Mouse (Mus musculus): Measurements from ENCODE around the gene Ghrh.

Ghrh gene

DNA sequence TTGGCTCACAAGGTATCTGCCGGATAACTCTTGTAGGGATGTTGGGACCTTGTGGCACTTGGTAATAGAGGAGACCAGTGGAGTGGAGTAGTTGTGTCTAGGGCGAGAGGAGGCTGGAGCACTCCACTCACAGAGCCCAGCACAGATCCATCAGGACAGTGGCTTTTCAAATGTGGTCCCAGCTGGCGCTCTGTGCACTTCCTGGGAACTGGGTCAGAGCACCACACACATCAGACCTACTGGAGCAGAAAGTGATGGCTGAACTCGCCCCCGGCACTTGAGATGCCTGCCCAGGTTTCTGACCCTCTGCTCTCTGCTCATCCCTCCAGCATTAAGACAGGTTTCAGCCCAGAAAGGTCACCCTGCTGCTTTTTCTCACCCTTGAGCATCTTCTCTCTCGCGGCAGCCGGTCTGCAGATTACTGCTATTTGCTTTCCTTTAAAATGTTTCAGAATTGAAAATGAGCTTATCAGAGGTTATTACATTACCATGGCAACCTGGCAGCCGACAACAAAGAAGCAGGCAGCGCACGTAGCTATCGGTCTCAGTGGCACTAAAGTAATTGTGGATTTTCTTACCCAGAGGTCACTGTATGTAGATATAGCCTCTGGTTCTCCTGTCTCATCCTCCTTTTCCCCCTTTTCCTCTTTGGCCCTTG is 1.9 kb upstream of the Ghrh start:
- DNase-seq (ENCODE audit: low spot score): no peak

DNA sequence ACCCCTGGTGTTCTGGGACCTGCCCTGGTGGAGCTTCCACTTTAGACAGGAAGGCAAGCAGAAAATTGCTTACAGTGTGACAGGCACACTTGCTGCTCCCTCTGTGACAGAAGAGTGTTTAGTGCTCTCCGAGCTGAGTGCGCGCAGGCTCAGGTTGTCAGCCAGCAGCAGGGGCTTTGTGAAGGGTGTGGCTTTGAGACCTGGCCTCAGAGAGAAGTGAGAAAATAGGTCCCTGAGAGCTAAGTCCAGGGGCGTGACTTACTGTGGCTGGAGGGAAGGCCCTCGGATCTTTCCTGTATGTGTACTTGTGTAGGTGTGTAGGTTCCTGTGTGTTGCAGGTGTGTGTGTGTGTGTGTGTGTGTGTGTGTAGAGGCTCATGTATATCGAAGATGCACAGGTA is 4.0 kb downstream of the Ghrh start:
- DNase-seq (ENCODE audit: low spot score): no peak

DNA sequence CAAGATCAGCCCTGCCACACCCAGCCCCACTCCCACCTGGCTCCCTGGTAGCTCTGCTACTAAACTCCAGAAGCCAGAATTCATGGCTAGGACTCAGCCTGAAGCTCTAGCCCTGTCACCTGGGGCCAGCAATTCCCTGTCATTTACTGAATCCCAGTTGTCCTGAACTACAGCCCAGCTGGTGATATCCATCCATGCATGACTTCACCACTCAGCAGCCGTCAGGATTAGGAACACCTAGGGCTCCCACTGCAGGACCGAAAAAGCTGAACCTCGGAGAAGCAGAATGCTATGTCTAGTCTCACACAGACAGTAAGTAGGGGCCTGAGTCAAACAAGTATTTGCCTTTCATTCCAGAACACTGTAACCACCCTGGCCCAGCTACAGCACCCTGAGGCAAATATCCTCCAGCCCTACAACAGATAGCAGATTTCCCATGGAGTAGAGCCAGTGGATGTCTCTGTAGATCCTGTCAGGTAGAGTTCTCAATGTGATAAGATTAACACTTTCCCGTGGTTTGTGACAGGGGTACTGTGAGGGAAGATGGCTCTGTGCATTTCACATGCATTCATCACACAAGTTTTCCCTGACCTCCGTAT is 4.9 kb downstream of the Ghrh start:
- no peak for DNase-seq (ENCODE audit: low spot score)

DNA sequence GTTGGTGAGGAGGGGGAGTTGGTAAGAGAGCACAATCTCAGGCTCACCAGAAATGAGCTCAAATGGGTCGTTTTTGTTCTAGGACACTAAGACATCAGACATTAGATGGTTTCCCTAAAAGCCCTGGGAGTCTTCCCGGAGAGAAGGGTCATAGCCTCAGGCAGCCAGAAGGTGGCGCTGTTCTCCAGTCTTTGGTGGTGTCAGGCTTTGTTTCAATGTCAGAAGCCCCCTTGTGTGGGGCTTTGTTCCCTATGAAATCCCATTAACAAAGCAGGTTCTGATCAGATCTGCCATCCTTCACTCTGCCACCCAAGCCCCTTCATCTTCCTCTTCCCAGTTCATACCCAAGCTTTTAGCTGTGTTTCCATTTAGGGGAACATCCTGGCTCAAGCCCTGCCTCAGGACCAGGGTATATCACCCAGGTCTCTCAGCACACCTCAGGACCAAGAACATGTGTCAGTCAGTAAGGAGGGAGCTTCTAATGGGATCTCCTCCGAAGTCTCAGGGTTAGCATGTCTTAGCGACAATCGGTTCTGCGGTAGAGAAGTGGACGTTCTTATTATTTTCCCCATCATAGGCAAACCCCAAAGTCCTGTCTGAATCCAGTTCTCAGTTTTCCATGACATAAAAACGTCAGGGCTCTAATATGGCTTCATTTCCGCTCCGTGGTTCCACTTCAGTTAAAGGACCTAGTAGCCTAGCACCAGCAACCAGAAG is 5.6 kb downstream of the Ghrh start:
- peak; percentile 55 for DNase-seq (ENCODE audit: low spot score)

DNA sequence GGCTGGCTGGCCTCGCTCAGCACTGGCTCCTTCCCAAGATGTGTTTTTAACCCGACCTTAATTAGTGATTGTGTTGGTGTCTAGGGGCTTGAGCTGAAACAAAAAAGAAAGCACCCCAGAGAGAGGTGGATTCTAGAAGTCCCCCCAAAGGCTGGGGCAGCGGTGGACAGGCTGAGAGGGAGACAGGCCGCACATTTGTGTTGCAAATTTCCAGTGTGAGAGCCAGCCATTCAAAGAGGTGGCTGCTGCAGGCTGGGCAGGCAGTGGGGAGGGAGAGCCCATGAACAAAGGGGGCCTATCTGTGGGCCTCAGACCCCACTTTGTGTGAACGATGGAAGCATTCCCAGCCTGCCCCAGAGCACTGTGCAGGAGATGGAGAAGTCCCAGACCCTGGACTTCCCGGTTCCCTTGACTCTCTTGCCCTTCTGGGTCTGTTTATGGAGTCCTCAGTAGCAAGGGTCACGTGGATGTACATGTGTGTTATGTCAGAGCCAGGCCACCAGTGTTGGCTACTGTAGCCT is 7.0 kb downstream of the Ghrh start:
- no peak for DNase-seq (ENCODE audit: low spot score)

DNA sequence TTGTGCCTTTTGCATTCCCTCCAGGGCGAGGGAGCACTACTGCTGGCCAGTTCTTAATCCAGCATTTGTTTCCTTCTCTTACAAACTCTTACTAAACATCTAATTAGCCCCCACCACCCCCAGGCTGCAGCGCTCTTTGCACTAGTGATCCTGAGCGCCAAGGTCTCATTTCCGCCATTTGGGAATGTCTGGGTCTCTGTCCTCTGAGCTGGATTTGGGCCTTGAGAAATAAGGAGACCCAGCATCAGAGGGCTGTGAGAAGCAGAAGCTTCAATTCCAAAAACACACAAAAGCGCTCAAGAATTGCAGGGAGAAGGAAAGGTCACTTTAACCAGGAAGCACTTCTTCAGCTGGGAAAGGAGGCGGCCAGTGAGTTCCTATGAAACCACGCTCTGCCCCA is 7.8 kb downstream of the Ghrh start:
- DNase-seq (ENCODE audit: low spot score): no peak

DNA sequence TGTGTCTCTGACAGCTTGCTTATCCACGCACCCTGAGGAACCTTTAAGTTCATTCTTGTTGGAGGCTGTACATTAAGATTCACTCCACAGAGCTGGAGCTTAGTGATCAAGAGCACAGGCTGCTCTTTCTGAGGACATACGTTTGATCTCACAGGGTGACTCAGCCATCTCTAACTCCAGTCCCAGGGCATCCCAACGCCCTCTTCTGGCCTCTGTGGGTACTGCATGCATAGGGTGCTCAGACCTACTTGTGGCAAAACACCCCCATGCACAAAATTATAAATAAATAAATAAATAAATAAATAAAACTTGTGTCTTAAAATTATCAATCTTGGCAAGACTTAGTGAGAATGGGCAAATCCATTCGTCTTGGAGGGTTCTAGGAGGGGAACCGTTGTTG is 8.6 kb downstream of the Ghrh start:
- DNase-seq (ENCODE audit: low spot score): peak; percentile 34

DNA sequence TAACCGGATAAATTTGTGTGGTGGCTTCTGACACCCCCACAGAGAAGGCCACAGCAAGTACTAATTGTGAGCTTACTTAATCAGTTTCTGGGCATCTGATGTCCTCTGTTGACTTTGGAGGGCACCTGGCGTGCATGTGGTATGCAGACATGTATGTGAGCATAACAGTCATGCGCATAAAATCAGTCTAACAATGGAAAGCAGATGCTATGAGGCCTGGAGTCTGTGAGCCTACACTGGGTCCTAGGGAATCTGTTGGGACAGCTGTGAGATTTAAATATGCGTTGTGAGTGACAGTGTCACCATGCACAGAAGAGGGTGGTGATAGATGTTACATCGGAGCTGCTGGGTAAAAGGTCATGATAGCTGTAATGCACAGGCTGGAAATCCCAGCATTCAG is 15.2 kb downstream of the Ghrh start:
- DNase-seq (ENCODE audit: low spot score): no peak

DNA sequence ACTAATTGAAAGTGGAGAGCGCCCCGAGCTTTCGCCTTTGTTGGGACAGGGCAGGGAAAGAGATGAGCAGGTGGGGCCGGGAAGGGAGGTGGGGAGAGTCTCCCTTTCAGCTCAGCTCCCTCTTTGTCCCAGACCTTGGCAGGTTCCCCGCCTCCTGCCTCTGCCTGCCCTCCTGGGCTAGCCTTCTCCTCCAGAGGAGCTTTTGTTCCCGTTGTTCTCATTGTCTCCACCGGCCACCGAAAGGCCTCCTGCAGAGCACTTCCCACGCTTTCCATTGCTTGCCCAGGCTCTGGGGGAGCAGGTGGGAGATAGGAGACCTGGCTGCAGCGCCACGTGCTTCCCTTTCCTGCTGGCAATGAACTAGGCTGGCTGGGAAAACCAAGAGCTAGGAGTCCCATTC is 18.7 kb downstream of the Ghrh start:
- DNase-seq (ENCODE audit: low spot score): no peak

DNA sequence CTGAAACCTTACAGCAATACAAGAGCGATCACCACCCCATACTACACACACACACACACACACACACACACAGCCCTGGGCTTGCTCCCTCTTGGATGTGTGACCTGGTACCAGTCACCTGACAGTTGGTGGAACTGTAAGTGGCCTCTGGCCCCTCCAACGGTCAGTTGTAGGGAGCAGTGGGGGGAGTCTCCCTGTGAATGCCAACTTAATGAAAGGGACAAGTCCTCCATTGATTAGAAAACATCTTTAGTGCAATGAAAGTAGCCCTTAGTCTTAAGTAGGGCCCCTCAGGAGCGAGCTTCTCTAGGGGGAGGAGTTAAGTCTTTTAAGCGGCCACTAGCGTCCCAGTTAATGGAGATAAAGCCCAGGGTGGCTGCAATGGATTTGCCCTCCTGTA is 19.2 kb downstream of the Ghrh start:
- no peak for DNase-seq (ENCODE audit: low spot score)

DNA sequence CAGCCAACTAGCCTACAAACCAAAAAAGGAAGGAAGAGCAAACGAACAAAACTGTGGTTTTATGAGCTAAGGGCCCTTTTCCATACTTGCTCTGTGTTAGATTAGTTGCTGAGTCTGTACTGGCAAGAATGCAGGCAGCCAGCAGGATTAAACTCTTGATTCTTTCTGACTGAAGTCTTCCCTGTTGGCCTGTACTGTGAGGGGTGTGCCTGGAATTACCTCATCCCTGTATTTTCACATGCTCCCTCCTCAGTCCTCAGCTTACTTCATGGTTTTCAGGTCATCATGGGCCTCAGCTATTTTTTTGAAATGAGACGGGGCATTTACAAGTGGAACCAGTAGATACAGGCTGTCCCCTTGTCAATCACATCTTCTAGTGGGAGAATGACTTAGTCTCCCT is 22.1 kb downstream of the Ghrh start:
- DNase-seq (ENCODE audit: low spot score): no peak

DNA sequence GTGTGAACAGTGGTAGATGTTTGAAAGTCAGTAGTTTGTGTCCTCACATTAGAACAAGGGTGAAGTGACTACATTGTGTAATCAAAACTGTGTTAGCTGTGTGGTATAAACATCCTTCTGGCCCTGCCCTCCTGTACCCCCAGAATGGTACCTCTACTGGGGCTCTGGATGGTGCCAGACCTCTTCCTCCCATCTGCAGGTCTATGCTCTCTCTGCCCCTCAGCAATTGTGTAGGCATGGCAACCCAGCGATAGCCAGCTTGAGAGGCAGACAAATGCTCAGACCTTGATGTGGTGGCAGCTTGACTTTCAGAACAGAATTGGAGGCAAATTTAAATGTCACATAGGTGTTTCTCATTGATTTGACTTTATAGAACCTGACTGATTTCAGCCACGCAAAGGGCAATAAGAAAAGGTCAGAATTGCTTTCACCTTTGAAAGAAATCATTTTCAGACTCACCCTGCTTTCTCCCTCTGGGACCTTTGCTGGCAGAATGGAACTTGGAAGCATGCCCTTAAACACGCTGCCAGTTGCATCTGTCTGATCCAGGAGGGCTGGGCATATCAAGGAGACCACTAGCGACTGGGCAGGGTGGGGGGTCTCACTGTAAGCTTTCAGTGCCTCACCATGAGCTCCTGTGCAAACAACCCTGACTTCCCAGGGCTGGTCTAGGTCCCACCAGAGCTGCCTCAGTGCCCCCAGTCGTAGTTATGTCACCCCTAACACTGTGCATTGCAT is 25.1 kb downstream of the Ghrh start:
- DNase-seq (ENCODE audit: low spot score): no peak

DNA sequence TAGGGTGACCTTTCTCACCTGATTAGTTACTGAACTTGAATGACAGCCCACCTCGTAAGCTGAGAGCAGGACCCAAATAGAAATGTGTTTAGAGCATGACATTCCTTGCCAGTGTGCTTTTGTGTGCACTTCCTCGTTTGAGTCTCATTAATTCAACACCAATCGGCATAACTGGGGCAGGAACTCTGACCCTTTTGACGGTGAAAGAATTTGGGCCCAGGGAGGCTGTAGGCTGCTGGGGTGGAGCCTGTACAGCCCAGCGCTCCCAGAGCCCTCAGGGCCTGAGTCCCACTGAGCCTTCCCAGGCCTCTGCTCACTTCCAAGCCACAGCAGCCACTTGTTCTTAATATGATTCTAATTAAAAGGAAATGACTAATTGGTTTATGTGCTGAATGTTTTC is 26.4 kb downstream of the Ghrh start:
- DNase-seq (ENCODE audit: low spot score): no peak

DNA sequence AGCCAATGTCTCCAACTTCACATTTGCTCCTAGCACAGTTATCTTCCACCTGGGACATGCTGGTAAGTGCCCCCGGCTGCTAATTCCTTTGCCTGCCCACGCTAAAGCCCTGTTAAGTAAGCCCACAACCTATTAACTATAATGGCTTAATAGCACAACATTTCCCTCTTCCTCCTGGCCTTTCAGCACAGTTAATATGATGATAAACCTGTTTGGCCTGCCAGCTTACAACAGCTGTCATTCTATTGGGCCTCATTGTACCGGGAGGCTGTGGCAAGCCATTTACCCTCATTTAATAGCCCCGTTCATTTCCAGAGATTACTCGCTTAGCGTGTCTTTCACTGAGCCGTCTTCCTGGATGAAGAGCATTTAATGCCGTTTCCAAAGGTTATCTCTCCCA is 27.2 kb downstream of the Ghrh start:
- DNase-seq (ENCODE audit: low spot score): no peak

DNA sequence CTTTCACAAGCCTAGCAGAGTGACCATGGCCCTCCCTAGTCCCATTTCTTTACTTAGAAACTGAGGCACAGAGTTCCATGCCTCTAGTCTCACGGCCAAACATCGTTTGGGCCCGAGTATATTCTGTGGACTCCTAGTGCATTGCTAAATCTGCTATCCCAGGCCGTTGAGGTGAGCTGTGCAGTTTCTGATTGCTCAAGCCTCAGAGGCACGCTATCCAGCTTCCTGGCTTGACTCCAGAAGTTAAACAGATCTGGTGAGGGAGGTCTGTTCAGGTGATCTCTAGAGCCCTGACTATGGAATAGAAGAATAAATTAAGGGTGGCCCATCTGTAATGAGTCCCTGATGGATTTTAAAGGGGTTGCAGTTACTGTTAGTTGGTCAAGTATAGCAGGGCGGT is 30.1 kb downstream of the Ghrh start:
- DNase-seq (ENCODE audit: low spot score): no peak

DNA sequence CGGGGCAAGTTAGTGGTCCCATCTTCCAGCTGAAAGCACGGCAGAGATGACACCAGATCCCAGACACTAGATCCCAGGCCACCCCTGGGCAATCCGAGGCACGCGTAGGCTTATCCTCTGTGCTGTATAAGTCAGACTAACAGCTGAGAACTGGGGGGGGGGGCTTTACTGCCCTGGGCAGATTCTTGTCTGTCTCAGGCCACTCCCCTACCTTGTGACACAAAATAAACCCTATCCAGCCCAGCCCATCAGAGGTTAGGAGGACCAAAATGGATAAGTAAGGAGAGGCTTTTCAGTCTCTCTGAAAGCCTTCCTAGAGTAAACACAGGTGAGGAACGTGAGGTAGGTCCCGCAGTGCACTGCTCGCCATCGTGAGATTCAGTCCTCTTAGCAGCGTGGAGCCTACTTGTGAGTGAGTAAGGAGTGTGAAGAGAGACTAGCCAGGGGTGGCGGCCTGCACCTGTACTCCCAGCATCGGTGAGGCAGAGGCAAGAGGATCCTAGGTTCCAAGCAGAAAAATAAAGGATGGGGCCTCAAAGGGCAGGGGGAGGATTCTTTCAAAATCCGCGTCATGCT is 30.9 kb downstream of the Ghrh start:
- DNase-seq (ENCODE audit: low spot score): no peak

DNA sequence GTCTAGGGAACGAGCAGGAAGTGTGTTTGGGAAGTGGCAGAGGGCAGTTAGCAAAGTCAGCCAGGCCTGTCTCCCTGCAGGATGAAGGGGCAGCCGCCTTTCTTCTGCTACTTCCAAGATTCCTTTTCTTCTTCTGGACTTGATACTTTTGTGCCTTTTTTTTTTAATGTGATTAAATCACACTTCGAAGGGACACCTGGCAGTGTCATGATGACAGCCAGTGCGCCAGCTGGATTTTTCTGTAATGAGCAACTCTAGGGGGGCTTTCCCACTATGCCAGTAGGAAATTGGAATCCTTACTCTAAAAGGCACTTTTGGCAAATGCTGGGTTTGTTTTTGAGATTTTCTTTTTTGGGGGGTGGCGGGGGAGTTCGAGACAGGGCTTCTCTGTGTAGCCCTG is 31.8 kb downstream of the Ghrh start:
- DNase-seq (ENCODE audit: low spot score): no peak

DNA sequence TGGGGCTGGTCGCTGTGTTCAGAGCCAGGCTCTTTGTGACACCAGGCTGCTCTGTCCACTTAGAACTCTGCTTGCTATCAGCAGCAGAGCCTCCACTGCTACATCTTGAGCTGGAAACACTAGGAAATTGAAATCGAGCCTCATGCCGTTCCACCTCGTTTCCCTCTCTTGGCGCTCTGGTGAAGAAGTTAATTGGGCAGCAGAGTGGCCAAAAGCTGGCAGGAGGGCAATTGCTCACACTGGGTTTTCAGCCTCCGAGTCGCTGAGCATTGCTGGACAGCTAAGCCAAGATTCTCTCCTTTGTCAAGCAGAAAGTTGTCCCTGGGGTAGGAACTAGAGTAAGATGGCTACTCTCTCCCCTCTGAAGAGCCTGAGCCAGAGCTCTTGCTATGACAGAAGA is 33.0 kb downstream of the Ghrh start:
- no peak for DNase-seq (ENCODE audit: low spot score)

DNA sequence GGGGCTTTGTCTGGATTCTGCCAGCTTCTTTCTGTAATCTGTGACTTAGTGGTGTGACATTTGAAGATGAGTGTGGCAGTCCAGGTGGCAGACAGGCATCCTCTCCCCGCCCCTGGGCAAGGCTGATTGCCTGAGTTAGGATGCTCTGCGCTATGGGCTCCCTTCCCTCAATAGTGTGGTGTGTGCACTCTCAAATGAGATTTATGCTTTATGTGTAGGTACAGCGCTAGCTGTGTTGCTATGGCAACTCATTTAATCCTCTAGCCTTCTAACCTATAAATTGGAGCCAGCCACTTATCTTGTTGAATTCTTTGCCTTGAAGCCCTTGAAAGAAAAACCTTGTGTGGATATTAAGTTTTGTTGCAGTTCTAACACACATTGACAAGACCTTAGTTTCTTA is 33.6 kb downstream of the Ghrh start:
- no peak for DNase-seq (ENCODE audit: low spot score)

DNA sequence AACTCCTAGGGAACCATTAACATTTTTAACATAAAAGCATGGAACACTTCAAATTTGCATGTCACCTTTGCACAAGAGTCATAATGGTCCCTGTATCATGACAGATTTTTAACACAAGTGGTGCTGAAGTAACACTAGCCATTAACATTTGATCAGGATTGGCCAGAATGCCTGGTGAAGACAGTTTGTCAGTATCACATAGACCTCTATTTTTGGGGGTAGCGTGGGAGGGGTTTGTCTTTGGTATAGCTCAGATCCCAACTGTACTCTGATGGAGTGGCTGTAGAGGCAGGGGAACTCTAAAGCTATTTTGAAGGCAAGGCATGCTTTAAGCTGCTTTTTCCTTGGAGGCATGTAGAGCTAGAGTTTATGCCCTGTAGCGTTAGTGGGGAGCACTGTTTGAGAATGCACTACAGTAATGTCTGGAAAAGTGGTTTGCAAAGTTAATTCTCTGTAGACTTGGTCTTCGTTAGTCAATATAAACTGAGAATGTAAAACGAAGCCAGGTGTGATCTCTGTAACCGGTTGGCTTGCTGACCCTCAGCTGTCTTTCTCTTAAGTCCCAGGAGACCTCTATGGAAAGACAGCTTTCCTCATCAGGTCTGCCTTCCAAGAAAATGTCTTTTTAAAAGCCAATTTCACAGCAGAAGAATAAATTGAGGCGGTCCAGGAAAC is 36.2 kb downstream of the Ghrh start:
- DNase-seq (ENCODE audit: low spot score): no peak

DNA sequence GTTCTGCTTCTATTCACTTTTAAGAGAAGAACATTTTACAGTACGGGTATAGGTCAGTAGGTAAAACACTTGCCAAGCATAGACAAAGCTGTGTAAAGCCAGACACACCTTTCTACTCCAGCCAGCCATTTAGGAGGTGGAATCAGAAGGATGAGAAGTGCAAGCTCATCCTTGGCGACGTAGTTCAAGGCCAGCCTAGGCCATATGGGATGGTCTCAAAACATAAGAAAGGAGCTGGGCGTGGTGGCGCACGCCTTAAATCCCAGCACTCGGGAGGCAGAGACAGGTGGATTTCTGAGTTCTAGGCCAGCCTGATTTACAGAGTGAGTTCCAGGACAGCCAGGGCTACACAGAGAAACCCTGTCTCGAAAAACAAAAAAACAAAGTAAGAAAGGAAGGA is 37.7 kb downstream of the Ghrh start:
- no peak for DNase-seq (ENCODE audit: low spot score)
